Mouse (Mus musculus) kidney, adult 8-10 months (tissue): ENCODE measurements around the gene Phf21a.

ENCODE experiments used
- DNase-seq, 2 experiments: peaks; one replicate each; pipeline ENCODE4 v3.0.0; 2022

Phf21a gene

GRCm38 (mm10) chr2:92240299-92240698, 147.4 kb downstream of the Phf21a start:
- no peak for DNase-seq

GRCm38 (mm10) chr2:92240816-92241215, 147.9 kb downstream of the Phf21a start:
- no peak for DNase-seq

GRCm38 (mm10) chr2:92241317-92241716, 148.4 kb downstream of the Phf21a start:
- no peak for DNase-seq

DNA sequence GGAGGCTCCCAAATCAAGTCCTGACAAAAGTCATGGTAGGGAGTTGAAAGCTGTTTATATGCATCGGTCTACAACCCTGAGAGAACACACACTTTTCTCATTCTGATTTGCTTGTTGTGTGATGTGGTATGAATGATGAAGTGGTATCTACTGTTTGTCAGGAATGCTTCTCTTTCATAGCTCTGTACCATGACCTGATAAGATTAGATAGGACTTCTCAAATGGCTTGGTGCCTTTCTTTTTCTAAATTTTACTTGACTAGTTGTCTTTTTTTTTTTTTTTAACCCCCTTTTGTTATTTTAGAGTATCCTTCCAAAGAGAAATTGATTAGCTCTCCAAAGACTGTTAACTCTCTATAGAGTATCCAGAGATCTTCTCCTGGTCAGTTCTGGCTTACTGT, 153.2 kb downstream of the Phf21a start:
- no peak for DNase-seq

- DNase-seq: no peak
These were observed 154.8 kb downstream of the Phf21a start for GRCm38 (mm10) chr2:92247711-92248110.

- DNase-seq: no peak
These were observed 157.6 kb downstream of the Phf21a start for GRCm38 (mm10) chr2:92250472-92250871.

GRCm38 (mm10) chr2:92253777-92254176, 160.9 kb downstream of the Phf21a start:
- no peak for DNase-seq

DNA sequence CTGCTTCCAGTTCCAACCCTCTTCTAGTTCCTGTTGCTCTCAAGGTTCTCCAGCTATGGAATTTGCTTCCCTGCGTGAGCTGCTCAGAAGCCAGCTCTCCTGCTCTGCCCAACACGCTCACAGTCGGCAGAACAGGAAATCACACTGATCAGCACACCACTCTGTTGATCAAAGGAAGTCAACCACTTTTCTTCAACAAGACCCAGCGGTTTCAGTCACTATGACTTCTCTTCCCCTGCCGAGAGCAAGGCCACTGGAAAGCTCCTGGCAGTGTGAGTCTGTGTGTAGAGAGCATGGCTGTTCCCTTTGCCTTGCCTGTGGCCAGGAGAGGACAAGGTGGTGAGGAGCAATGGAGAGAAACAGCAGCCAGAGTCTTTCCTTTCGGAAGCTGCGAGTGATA, 163.2 kb downstream of the Phf21a start:
- DNase-seq: no peak

- DNase-seq: no peak
These were observed 164.5 kb downstream of the Phf21a start for GRCm38 (mm10) chr2:92257372-92257956.

- no peak for DNase-seq
These were observed 167.0 kb downstream of the Phf21a start for GRCm38 (mm10) chr2:92259924-92260323.

DNA sequence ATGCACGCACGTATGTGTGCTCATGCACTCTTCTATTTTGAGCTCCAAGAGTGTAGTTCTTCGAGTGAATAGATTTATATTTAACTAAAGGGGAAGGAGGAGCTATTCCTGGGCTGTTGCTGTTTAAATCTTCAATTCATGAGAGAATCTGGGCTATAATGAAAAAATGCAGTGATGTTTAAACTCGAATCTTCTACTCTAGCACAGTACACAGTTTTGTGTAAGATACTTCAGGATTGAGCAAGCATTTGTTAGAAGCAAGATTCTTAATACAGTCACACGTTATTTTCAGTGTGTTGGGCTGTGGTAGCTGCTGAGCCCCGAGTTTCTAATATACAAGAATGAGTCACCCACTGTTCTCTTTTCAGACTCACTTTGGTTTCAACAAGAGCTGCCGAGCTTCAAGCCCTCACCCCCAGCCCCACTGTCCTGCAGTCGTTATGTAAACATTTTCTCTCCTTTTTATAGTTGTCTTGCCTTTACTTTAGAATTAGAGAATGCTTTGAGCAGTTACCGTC, 173.2 kb downstream of the Phf21a start:
- no peak for DNase-seq

DNA sequence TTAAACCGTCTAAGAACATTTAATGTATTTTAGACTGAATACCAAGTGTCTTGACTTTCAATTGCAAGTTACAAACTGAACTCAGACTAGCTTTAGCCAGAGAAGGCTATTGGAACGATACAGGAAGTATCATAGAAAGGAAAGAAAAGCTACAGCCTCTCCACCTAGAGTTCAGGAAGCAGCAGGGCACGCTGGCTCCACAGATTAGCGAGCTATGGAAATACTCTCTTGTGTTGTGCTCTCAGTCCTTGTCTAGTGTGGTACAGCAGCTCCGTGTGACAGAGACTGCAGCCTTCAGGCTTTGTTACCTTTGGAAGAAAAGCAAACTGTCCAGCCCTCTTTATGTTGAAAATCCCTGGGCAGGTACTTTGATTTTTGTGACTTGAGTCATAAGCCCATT, 176.3 kb downstream of the Phf21a start:
- DNase-seq: no peak

GRCm38 (mm10) chr2:92272510-92272909, 179.6 kb downstream of the Phf21a start:
- no peak for DNase-seq

GRCm38 (mm10) chr2:92273101-92273801, 180.3 kb downstream of the Phf21a start:
- no peak for DNase-seq

- no peak for DNase-seq
These were observed 180.9 kb downstream of the Phf21a start for GRCm38 (mm10) chr2:92273802-92274183.

DNA sequence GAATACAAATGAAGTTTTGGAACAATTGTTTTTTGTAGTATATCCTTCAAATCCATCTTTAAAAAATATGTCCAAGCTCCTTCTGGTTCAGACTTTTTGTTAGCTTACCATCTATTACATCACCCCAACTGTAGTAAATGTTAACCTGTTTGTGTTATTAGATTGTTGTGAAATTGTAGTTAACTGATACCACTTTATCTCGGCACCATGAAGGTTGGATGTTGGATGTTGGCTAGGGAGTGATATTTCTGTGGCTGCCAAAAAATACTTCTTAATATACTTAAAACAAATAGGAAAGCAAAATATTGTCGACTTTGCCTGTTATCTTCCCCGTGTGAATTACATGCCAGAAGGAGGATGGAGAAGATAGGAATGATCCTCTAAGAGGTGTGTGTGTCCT, 184.9 kb downstream of the Phf21a start:
- DNase-seq: no peak

GRCm38 (mm10) chr2:92278663-92279062, 185.7 kb downstream of the Phf21a start:
- no peak for DNase-seq

- DNase-seq: no peak
These were observed 186.5 kb downstream of the Phf21a start for GRCm38 (mm10) chr2:92279398-92279797.

DNA sequence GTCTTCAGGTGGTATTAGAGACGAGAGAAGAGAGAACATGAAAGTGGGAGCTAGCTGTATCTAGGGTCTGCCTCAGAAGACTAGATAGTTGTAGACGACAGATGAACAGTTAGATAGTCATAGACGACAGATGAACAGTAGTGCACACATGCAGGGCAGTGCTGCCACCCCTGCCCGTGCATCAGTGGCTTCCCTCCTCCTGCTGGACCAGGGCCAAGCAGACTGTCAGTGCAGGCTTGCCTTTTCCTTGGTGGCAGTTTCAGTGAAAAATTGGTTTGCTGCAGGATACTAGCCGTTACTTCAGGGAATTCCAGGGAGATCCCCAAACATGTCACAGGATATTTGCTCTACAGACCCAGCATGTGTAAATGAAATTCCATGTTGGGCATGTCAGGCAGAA, 192.7 kb downstream of the Phf21a start:
- no peak for DNase-seq

DNA sequence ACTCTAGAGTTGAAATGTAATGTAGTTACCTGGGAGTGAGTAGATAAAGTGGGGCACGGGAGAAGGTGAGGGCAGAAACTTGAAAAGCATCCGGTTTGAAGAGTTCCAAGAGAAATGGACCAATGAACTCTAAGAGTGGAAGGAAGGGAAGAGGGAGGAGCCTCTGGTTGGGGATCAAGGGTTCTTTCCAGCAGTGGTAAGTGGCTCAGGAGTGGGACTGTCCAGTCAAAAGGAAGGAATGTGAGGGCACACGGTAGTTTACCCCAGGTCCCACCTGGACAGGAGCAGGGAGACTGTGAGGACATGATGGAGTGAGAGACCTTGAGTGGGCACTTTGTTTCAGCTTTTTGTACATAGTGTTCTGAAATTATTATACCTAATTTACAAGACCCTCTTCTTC, 196.4 kb downstream of the Phf21a start:
- no peak for DNase-seq

GRCm38 (mm10) chr2:92291526-92291925, 198.6 kb downstream of the Phf21a start:
- no peak for DNase-seq

GRCm38 (mm10) chr2:92296402-92296801, 203.5 kb downstream of the Phf21a start:
- DNase-seq: peak; percentile 73 to 84

DNA sequence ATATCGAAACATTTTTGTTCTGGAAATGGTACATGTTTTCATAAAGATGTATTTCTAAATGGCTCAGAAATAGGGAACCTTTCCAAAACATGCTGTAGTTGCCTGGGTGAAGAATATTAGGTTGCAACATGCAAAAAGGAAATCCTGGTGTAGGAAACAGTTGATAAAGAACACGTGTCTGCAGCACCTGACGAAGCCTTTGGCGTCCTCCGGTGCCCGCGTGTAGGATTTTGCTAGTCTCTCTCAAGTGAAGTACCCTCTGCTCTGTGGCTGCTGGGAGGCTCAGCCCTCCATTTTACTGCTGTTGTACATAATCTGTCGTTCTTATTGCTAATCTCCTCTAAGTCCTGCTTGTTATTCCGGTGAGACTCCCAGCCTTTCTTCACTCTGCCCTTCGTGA, 207.0 kb downstream of the Phf21a start:
- no peak for DNase-seq

DNA sequence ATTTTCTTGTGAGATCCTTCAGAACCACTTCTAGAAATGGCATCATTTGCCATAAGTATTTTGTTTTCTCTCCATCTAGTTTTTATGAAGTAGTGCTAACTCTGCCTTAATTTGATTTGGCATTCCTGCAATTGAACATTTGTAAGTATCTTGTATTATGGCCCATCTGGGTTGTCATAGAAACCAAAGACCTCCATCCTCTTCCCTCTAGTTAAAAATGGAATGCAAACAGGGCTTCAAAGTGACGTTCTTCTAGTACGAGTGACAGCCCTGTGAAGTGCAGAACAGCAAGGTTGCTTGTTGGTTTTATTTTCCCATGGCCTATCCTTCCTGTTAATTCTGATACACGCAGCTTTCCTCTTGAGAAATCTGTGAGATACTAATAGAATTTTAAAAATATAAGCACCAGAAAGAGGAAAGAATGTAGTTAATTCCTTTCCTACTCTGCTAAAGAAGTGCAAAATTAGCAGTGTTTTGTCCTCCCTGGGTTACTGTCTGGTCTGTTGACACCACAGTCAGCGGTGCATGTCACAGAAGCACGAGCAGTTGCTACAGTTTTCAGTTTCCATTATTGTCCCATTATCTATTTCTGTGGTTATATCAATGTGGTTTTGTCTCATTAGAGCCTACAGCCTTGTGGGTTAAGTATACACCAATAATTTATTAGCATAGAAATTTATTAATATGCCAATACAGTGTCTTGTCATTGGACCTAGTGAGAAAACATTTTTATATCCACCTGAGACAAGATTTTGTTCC, 209.1 kb downstream of the Phf21a start:
- DNase-seq: no peak
